ENCODE assay signal across 26 mouse cellular contexts in the genomic region with DNA sequence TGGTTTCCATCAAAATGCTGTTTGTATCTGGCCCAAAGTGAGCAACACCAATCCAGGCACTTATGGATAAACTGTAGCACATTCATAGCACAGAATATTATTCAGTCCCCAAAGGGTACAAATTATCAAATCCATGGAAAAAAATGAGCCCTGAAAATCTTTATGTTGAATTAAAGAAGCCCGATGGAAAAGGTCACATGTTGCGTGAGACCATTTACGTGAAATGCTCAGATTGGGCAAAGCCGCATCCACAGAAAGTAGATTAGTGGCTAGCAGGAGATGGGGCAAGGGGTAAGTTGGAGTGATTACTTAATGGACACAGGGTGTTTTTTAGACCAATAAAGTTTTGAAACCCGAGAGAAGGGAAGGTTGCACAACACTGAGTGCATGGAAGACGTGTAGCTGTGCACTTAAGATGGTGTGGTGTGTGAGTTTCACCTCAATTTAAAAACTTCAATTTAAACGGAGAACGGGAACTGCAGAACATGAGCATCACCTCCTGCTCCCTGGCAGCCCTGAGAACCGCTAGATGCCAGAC. TPM values are rescaled to one million over a fixed set of nuclear protein-coding genes. Genes with fewer than 3 reads are reported as not detected.
A peak's percentile ranks its signal among the peaks of the same experiment; 100 is the strongest.
DNase-seq lines count a peak whose midpoint lies in the region; ATAC-seq and TF ChIP-seq lines count a peak whose summit lies in the region.
"Had no signal": no experiment of that assay in that cellular context is flagged by ENCODE, and none has a peak within 500 bp of the region (broad histone marks: within the 10 kb centered on the region; RNA-seq: fewer than 3 reads in every experiment).

No protein-coding gene starts in this region.

- H3K9me3 ChIP-seq in lung, postnatal 0 days (ENCODE audit: low read length) = no peaks in the 10 kb centered on the region; the same call in 1 of the 2 replicates
- H3K9me3 ChIP-seq in forebrain, postnatal 0 days (ENCODE audit: low read length) = no peaks in the 10 kb centered on the region
- H3K9me3 ChIP-seq: embryonic facial prominence, embryonic 12.5 days; heart, embryonic 15.5 days had no signal

- peaks cover 15% of the 10 kb centered on the region for H3K79me3 ChIP-seq in C2C12 (ENCODE audit: low read depth)

- H3K27ac ChIP-seq in lung, postnatal 0 days (ENCODE audit: low read length) = no peak overlapping the region
- peak overlapping the region; percentile 51 for H3K27ac ChIP-seq in embryonic fibroblast, embryonic 13.5 days (ENCODE audit: insufficient read depth, low read length)
- H3K27ac ChIP-seq in forebrain, postnatal 0 days (ENCODE audit: low read depth, low read length) = no peak overlapping the region
- H3K27ac ChIP-seq: embryonic facial prominence, embryonic 12.5 days; heart, adult 2 months; heart, embryonic 15.5 days; hindbrain, embryonic 13.5 days; hindbrain, postnatal 0 days had no signal

- WGBS in lung, postnatal 0 days = 39% methylated on average over 9 of the region's 9 CpGs
- WGBS in forebrain, postnatal 0 days = 76% methylated on average over 9 of the region's 9 CpGs

- H3K79me2 ChIP-seq in C2C12 (ENCODE audit: control insufficient read depth, insufficient read depth) = peaks cover 31% of the 10 kb centered on the region

- H3K9ac ChIP-seq in lung, postnatal 0 days (replicated peaks; ENCODE audit: low read depth) = no peak overlapping the region
- H3K9ac ChIP-seq in forebrain, postnatal 0 days = no peak overlapping the region
- H3K9ac ChIP-seq: embryonic facial prominence, embryonic 12.5 days; heart, embryonic 15.5 days; hindbrain, embryonic 13.5 days had no signal

- peaks cover 10% of the 10 kb centered on the region for H3K27me3 ChIP-seq in lung, postnatal 0 days (replicated peaks; ENCODE audit: insufficient read depth, low read length)
- H3K27me3 ChIP-seq in C2C12 (ENCODE audit: control insufficient read depth, insufficient read depth, insufficient read length) = no peaks in the 10 kb centered on the region
- H3K27me3 ChIP-seq in forebrain, postnatal 0 days (ENCODE audit: insufficient read depth, low read length) = peaks cover 27% of the 10 kb centered on the region

- no peak for TF ChIP-seq CTCF in lung, postnatal 0 days (IDR thresholded peaks at IDR 0.05)
- TF ChIP-seq CTCF in C2C12 (IDR thresholded peaks at IDR 0.05; ENCODE audit: control insufficient read depth, insufficient read depth, insufficient read length) = no peak
- no peak for TF ChIP-seq CTCF in embryonic fibroblast, embryonic 13.5 days (IDR thresholded peaks at IDR 0.05; ENCODE audit: borderline replicate concordance, insufficient read depth, low read length)
- no peak for TF ChIP-seq CTCF in forebrain, postnatal 0 days (IDR thresholded peaks at IDR 0.05; ENCODE audit: low read depth)

- no peak overlapping the region for H3K4me3 ChIP-seq in lung, postnatal 0 days (ENCODE audit: low read depth, low read length)
- no peak overlapping the region for H3K4me3 ChIP-seq in C2C12 (ENCODE audit: insufficient read depth, poor library complexity, severe bottlenecking)
- no peak overlapping the region for H3K4me3 ChIP-seq in embryonic fibroblast, embryonic 13.5 days (ENCODE audit: insufficient read depth, low read length)
- H3K4me3 ChIP-seq in forebrain, postnatal 0 days (ENCODE audit: low read depth, low read length) = no peak overlapping the region
- H3K4me3 ChIP-seq: embryonic facial prominence, embryonic 12.5 days; heart, adult 2 months; heart, embryonic 15.5 days; hindbrain, embryonic 13.5 days had no signal

- DNase-seq in lung, postnatal 0 days (ENCODE audit: low spot score) = peak; percentile 53
- DNase-seq in lung, postnatal 4 days = no peak
- DNase-seq in frontal cortex, postnatal 36 days (ENCODE audit: low spot score in 2 of 2) = no peak
- DNase-seq in forebrain, postnatal 0 days = no peak
- no peak for DNase-seq in adrenal gland, postnatal 4 days (ENCODE audit: low spot score in 2 of 2)
- DNase-seq: adrenal gland, adult 8-10 months; adrenal gland, postnatal 36 days; cerebellum, adult 11 months; cerebellum, adult 8-10 months; cerebellum, postnatal 14 days; embryo, embryonic 11 days; gastrocnemius, postnatal 10 days; heart, adult 2 months; heart, postnatal 14 days had no signal

- peak overlapping the region; percentile 1 for H3ac ChIP-seq in C2C12 (ENCODE audit: control insufficient read depth, insufficient read length, low read depth)

- no peak overlapping the region for H3K4me2 ChIP-seq in lung, postnatal 0 days (replicated peaks; ENCODE audit: low read depth, low read length)
- H3K4me2 ChIP-seq in forebrain, postnatal 0 days (ENCODE audit: low read depth) = no peak overlapping the region
- H3K4me2 ChIP-seq: embryonic facial prominence, embryonic 12.5 days; heart, embryonic 11.5 days; heart, embryonic 15.5 days; hindbrain, embryonic 13.5 days had no signal

- no peak for TF ChIP-seq EP300 in lung, postnatal 0 days (IDR thresholded peaks at IDR 0.05)

- H3K36me3 ChIP-seq in lung, postnatal 0 days (ENCODE audit: insufficient read depth, low read length) = no peaks in the 10 kb centered on the region
- H3K36me3 ChIP-seq in C2C12 (ENCODE audit: control insufficient read depth, insufficient read depth) = peaks cover 4% of the 10 kb centered on the region
- H3K36me3 ChIP-seq in forebrain, postnatal 0 days (ENCODE audit: insufficient read depth) = no peaks in the 10 kb centered on the region
- H3K36me3 ChIP-seq: embryonic facial prominence, embryonic 12.5 days; heart, embryonic 15.5 days; hindbrain, embryonic 13.5 days had no signal

- TF ChIP-seq POLR2A in embryonic fibroblast, embryonic 13.5 days (IDR thresholded peaks at IDR 0.05; ENCODE audit: low read depth, low read length) = no peak

- H3K4me1 ChIP-seq in lung, postnatal 0 days (ENCODE audit: insufficient read depth, low read depth, low read length) = peaks cover 7% of the 10 kb centered on the region; the same call in 1 of the 2 replicates
- H3K4me1 ChIP-seq in embryonic fibroblast, embryonic 13.5 days (ENCODE audit: control insufficient read depth, insufficient read depth, low read length) = peaks cover 16% of the 10 kb centered on the region
- H3K4me1 ChIP-seq in forebrain, postnatal 0 days (ENCODE audit: insufficient read depth) = no peaks in the 10 kb centered on the region

- no peak for ATAC-seq in lung, postnatal 0 days
- ATAC-seq in monocyte, adult 5-6 weeks (replicated peaks; ENCODE audit: insufficient number of reproducible peaks, low FRiP score, low TSS enrichment, poor library complexity, severe bottlenecking) = peak; percentile 36; the same call in 1 of the 2 replicates
- no peak for ATAC-seq in forebrain, postnatal 0 days
- ATAC-seq: forebrain, embryonic 14.5 days; hindbrain, postnatal 0 days had no signal

TF ChIP-seq in C2C12, 6 proteins besides CTCF, POLR2A, EP300 and RAD21 (continues in another document):
- TF ChIP-seq MYOG (IDR thresholded peaks at IDR 0.05; ENCODE audit: control insufficient read depth, extremely low read depth, insufficient read length) (no peak), CEBPB (IDR thresholded peaks at IDR 0.05; ENCODE audit: low read depth) (peak; percentile 98), MYOD1 (IDR thresholded peaks at IDR 0.05; ENCODE audit: control insufficient read depth, insufficient read length, low read depth) (no peak), USF1 (IDR thresholded peaks at IDR 0.05; ENCODE audit: low read depth) (peak; percentile 92)

RNA-seq across cellular contexts. Expression of gene Fosl1, which starts 2.9 kb away (rescaled TPM):
- polyA plus RNA-seq in lung, postnatal 0 days (2015; fragmentation: Nextera tagmentation; extraction: Ambion mirVana) = 0.31 TPM in 1 of 2 replicates, not detected in the other
- 146 TPM for polyA plus RNA-seq in C2C12 (2012; fragmentation: generic; extraction: Trizol)
- 13.4 and 35.0 TPM in 2 replicates for polyA plus RNA-seq in embryonic fibroblast, embryonic 13.5 days (2011; ENCODE audit: insufficient read length, low read depth, missing spikeins)
- total RNA-seq in monocyte, adult 5-6 weeks (2017) = 0.49 to 2.6 TPM (median 2.0 TPM) in 3 replicates
- total RNA-seq in forebrain, postnatal 0 days (2014; rRNA removed) = 0.19 TPM in 1 of 2 replicates, not detected in the other
- polyA plus RNA-seq in forebrain, postnatal 0 days (2015; fragmentation: Nextera tagmentation; extraction: Ambion mirVana) = not detected in 2 replicates
- under 1 TPM in 1 of 2 experiments, not detected in 1; 0.20 TPM for total RNA-seq in adrenal gland, postnatal 4 days (2021)
- total RNA-seq: CH12.LX; gastrocnemius, postnatal 10 days; gastrocnemius, postnatal 4 days; heart, adult 2 months; heart, postnatal 14 days; hindbrain, postnatal 0 days had no signal
- polyA plus RNA-seq: brain, embryonic 14.5 days; embryonic facial prominence, embryonic 12.5 days; forebrain, embryonic 14.5 days; heart, adult 2 months; heart, embryonic 11.5 days; heart, embryonic 15.5 days; hindbrain, embryonic 13.5 days; hindbrain, postnatal 0 days had no signal

RNA-seq across cellular contexts. Expression of gene Ccdc85b, which starts 13.3 kb away (rescaled TPM):
- 14.4 and 18.0 TPM in 2 replicates for polyA plus RNA-seq in lung, postnatal 0 days (2015; fragmentation: Nextera tagmentation; extraction: Ambion mirVana)
- polyA plus RNA-seq in C2C12 (2012; fragmentation: generic; extraction: Trizol) = 30.5 TPM
- polyA plus RNA-seq in embryonic fibroblast, embryonic 13.5 days (2011; ENCODE audit: insufficient read length, low read depth, missing spikeins) = 3.0 and 5.2 TPM in 2 replicates
- total RNA-seq in monocyte, adult 5-6 weeks (2017) = 1.2 to 4.1 TPM (median 3.8 TPM) in 3 replicates
- 19.3 and 21.2 TPM in 2 replicates for total RNA-seq in forebrain, postnatal 0 days (2014; rRNA removed)
- 15.3 and 16.2 TPM in 2 replicates for polyA plus RNA-seq in forebrain, postnatal 0 days (2015; fragmentation: Nextera tagmentation; extraction: Ambion mirVana)
- total RNA-seq in adrenal gland, postnatal 4 days (2021) = 10 to 100 TPM; 10.4 to 10.6 TPM

RNA-seq across cellular contexts. Expression of gene Fibp, which starts 16.0 kb away (rescaled TPM):
- 133 and 135 TPM in 2 replicates for polyA plus RNA-seq in lung, postnatal 0 days (2015; fragmentation: Nextera tagmentation; extraction: Ambion mirVana)
- 83.7 TPM for polyA plus RNA-seq in C2C12 (2012; fragmentation: generic; extraction: Trizol)
- 53.1 and 66.3 TPM in 2 replicates for polyA plus RNA-seq in embryonic fibroblast, embryonic 13.5 days (2011; ENCODE audit: insufficient read length, low read depth, missing spikeins)
- total RNA-seq in monocyte, adult 5-6 weeks (2017) = 71.3 to 104 TPM (median 95.3 TPM) in 3 replicates
- total RNA-seq in forebrain, postnatal 0 days (2014; rRNA removed) = 116 and 125 TPM in 2 replicates
- 175 and 180 TPM in 2 replicates for polyA plus RNA-seq in forebrain, postnatal 0 days (2015; fragmentation: Nextera tagmentation; extraction: Ambion mirVana)
- total RNA-seq in adrenal gland, postnatal 4 days (2021) = 100 to 1,000 TPM; 134 to 137 TPM

RNA-seq across cellular contexts. Expression of gene AI837181, which starts 19.5 kb away (rescaled TPM):
- polyA plus RNA-seq in lung, postnatal 0 days (2015; fragmentation: Nextera tagmentation; extraction: Ambion mirVana) = 61.7 and 63.6 TPM in 2 replicates
- 90.3 TPM for polyA plus RNA-seq in C2C12 (2012; fragmentation: generic; extraction: Trizol)
- polyA plus RNA-seq in embryonic fibroblast, embryonic 13.5 days (2011; ENCODE audit: insufficient read length, low read depth, missing spikeins) = 47.2 and 48.3 TPM in 2 replicates
- total RNA-seq in monocyte, adult 5-6 weeks (2017) = 10.6 to 20.5 TPM (median 14.0 TPM) in 3 replicates
- total RNA-seq in forebrain, postnatal 0 days (2014; rRNA removed) = 56.6 and 59.5 TPM in 2 replicates
- 72.5 and 72.7 TPM in 2 replicates for polyA plus RNA-seq in forebrain, postnatal 0 days (2015; fragmentation: Nextera tagmentation; extraction: Ambion mirVana)
- total RNA-seq in adrenal gland, postnatal 4 days (2021) = 10 to 100 TPM; 55.1 to 56.7 TPM

RNA-seq across cellular contexts. Expression of gene Drap1, which starts 19.7 kb away (rescaled TPM):
- 352 and 379 TPM in 2 replicates for polyA plus RNA-seq in lung, postnatal 0 days (2015; fragmentation: Nextera tagmentation; extraction: Ambion mirVana)
- polyA plus RNA-seq in C2C12 (2012; fragmentation: generic; extraction: Trizol) = 428 TPM
- 152 and 169 TPM in 2 replicates for polyA plus RNA-seq in embryonic fibroblast, embryonic 13.5 days (2011; ENCODE audit: insufficient read length, low read depth, missing spikeins)
- 111 to 135 TPM (median 121 TPM) in 3 replicates for total RNA-seq in monocyte, adult 5-6 weeks (2017)
- 171 and 202 TPM in 2 replicates for total RNA-seq in forebrain, postnatal 0 days (2014; rRNA removed)
- 353 and 391 TPM in 2 replicates for polyA plus RNA-seq in forebrain, postnatal 0 days (2015; fragmentation: Nextera tagmentation; extraction: Ambion mirVana)
- 100 to 1,000 TPM; 236 to 266 TPM for total RNA-seq in adrenal gland, postnatal 4 days (2021)

Comparison
In these comparisons a context has a peak if more than half of its experiments do, and no peak if none do; other contexts are left out.
1. RNA of gene Fosl1, which starts 2.9 kb away (polyA plus RNA-seq): 146 TPM in C2C12 (single experiment) and 13.4 to 35.0 TPM in embryonic fibroblast, embryonic 13.5 days; 0.31 TPM in lung, postnatal 0 days and not detected in forebrain, postnatal 0 days; every median in the first group is over 10 times any median in the second.